ENCODE assay signal across 9 mouse cellular contexts in the genomic region with DNA sequence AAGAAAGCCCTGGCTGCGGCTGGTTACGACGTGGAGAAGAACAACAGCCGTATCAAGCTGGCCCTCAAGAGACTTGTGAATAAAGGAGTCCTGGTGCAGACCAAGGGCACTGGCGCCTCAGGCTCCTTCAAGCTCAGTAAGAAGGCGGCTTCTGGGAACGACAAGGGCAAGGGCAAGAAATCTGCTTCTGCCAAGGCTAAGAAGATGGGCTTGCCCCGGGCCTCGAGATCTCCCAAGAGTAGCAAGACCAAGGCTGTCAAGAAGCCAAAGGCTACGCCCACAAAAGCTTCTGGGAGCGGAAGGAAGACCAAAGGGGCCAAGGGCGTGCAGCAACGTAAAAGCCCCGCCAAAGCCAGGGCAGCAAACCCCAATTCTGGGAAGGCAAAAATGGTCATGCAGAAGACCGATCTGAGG. TPM values are rescaled to one million over a fixed set of nuclear protein-coding genes. Genes with fewer than 3 reads are reported as not detected.
DNase-seq lines count a peak whose midpoint lies in the region; ATAC-seq and TF ChIP-seq lines count a peak whose summit lies in the region.
"Had no signal": no experiment of that assay in that cellular context is flagged by ENCODE, and none has a peak within 500 bp of the region (broad histone marks: within the 10 kb centered on the region; RNA-seq: fewer than 3 reads in every experiment).

No protein-coding gene starts in this region.

- 71% methylated on average over 15 of the region's 15 CpGs for WGBS in kidney, adult 2 months
- 58% methylated on average over 15 of the region's 15 CpGs for WGBS in limb, embryonic 14.5 days
- 68% methylated on average over 15 of the region's 15 CpGs for WGBS in midbrain, embryonic 15.5 days

- no peaks in the 10 kb centered on the region for H3K27me3 ChIP-seq in kidney, adult 2 months (replicated peaks; ENCODE audit: control insufficient read depth, insufficient read depth, low read length)
- H3K27me3 ChIP-seq in E14TG2a.4 (ENCODE audit: insufficient read depth, low read length): peaks cover 6% of the 10 kb centered on the region; the same call in 1 of the 2 replicates
- no peaks in the 10 kb centered on the region for H3K27me3 ChIP-seq in limb, embryonic 14.5 days (ENCODE audit: control insufficient read depth, insufficient read depth, low read length)
- no peaks in the 10 kb centered on the region for H3K27me3 ChIP-seq in midbrain, embryonic 15.5 days (replicated peaks)

- no peak overlapping the region for H3K27ac ChIP-seq in kidney, adult 2 months (ENCODE audit: insufficient read depth, low read depth, low read length)
- H3K27ac ChIP-seq in limb, embryonic 14.5 days (replicated peaks; ENCODE audit: low read depth, low read length): no peak overlapping the region
- H3K27ac ChIP-seq in midbrain, embryonic 15.5 days: no peak overlapping the region

- no peak overlapping the region for H3K4me3 ChIP-seq in kidney, adult 2 months (ENCODE audit: insufficient read depth, low read depth, low read length)
- H3K4me3 ChIP-seq in E14TG2a.4 (replicated peaks; ENCODE audit: low read length): peak overlapping the region; percentile 45; the same call in 1 of the 2 replicates
- no peak overlapping the region for H3K4me3 ChIP-seq in limb, embryonic 14.5 days (replicated peaks; ENCODE audit: low read length)
- no peak overlapping the region for H3K4me3 ChIP-seq in midbrain, embryonic 15.5 days

- TF ChIP-seq POLR2A in kidney, adult 2 months (IDR thresholded peaks at IDR 0.05; ENCODE audit: low read depth, low read length): no peak
- no peak for TF ChIP-seq POLR2A in limb, embryonic 14.5 days (IDR thresholded peaks at IDR 0.05; ENCODE audit: borderline replicate concordance, extremely low read depth, insufficient read depth, insufficient read length)

- H3K9ac ChIP-seq in limb, embryonic 14.5 days (ENCODE audit: low read depth, low read length, severe bottlenecking): no peak overlapping the region
- no peak overlapping the region for H3K9ac ChIP-seq in midbrain, embryonic 15.5 days

- H3K4me1 ChIP-seq in kidney, adult 2 months (ENCODE audit: control insufficient read depth, insufficient read depth, low read length): peaks cover 13% of the 10 kb centered on the region; the same call in 1 of the 2 replicates
- H3K4me1 ChIP-seq in E14TG2a.4 (replicated peaks; ENCODE audit: low read depth, low read length): peaks cover 29% of the 10 kb centered on the region
- H3K4me1 ChIP-seq in limb, embryonic 14.5 days (ENCODE audit: control insufficient read depth, insufficient read depth, low read length): peaks cover 8% of the 10 kb centered on the region; the same call in 1 of the 2 replicates
- H3K4me1 ChIP-seq in midbrain, embryonic 15.5 days: peaks cover 14% of the 10 kb centered on the region

- no peak for TF ChIP-seq CTCF in kidney, adult 2 months (conservative IDR thresholded peaks at IDR 0.05; ENCODE audit: insufficient read depth, insufficient read length, low read depth, low read length)
- no peak for TF ChIP-seq CTCF in E14TG2a.4 (conservative IDR thresholded peaks at IDR 0.05; ENCODE audit: low read length)

- peak; percentile 28 for DNase-seq in kidney, adult 2 months
- no peak for DNase-seq in kidney, adult 9 months
- DNase-seq in ES-CJ7 (ENCODE audit: low read depth, low spot score): peak; percentile 65
- no peak for DNase-seq in limb, embryonic 14.5 days (ENCODE audit: low spot score)
- DNase-seq in right cerebral cortex, postnatal 14 days: no peak
- no peak for DNase-seq in MN1 (ENCODE audit: low spot score)

- H3K9me3 ChIP-seq in E14TG2a.4 (ENCODE audit: low read length): peaks cover 5% of the 10 kb centered on the region
- H3K9me3 ChIP-seq in limb, embryonic 14.5 days (ENCODE audit: control insufficient read depth, low read length): no peaks in the 10 kb centered on the region
- no peaks in the 10 kb centered on the region for H3K9me3 ChIP-seq in midbrain, embryonic 15.5 days

- H3K4me2 ChIP-seq in limb, embryonic 14.5 days (replicated peaks; ENCODE audit: low read depth, low read length, severe bottlenecking): peak overlapping the region; percentile 1
- H3K4me2 ChIP-seq in midbrain, embryonic 15.5 days: no peak overlapping the region

- no peak for ATAC-seq in limb, embryonic 14.5 days (ENCODE audit: low FRiP score, low read depth)
- no peak for ATAC-seq in midbrain, embryonic 15.5 days (replicated peaks)

- no peaks in the 10 kb centered on the region; the same call in 1 of the 2 replicates for H3K36me3 ChIP-seq in kidney, adult 2 months (ENCODE audit: control insufficient read depth, insufficient read depth, low read length)
- H3K36me3 ChIP-seq in E14TG2a.4 (ENCODE audit: insufficient read depth, low read length): no peaks in the 10 kb centered on the region; the same call in 1 of the 2 replicates
- H3K36me3 ChIP-seq in limb, embryonic 14.5 days (ENCODE audit: control insufficient read depth, insufficient read depth, low read length): no peaks in the 10 kb centered on the region
- no peaks in the 10 kb centered on the region for H3K36me3 ChIP-seq in midbrain, embryonic 15.5 days (replicated peaks)

RNA-seq across cellular contexts. Expression of a gene that starts 0.5 kb away (rescaled TPM):
- not detected in 2 replicates for polyA plus RNA-seq in kidney, adult 2 months (2012; rRNA removed)
- 0.20 and 0.33 TPM in 2 replicates for polyA plus RNA-seq in limb, embryonic 14.5 days (2012; rRNA removed)
- polyA plus RNA-seq in limb, embryonic 14.5 days (2014; fragmentation: Nextera tagmentation; extraction: Ambion mirVana): 0.21 TPM in 1 of 2 replicates, not detected in the other
- not detected in 2 replicates for polyA plus RNA-seq in midbrain, embryonic 15.5 days (2015; fragmentation: Nextera tagmentation; extraction: Ambion mirVana)
- polyA plus RNA-seq: small intestine, adult 2 months had no signal

RNA-seq across cellular contexts. Expression of a gene that starts 2.2 kb away (rescaled TPM):
- 9.4 and 10.3 TPM in 2 replicates for polyA plus RNA-seq in kidney, adult 2 months (2012; rRNA removed)
- polyA plus RNA-seq in limb, embryonic 14.5 days (2012; rRNA removed): 5.6 and 10.0 TPM in 2 replicates
- polyA plus RNA-seq in limb, embryonic 14.5 days (2014; fragmentation: Nextera tagmentation; extraction: Ambion mirVana): 8.7 and 10.2 TPM in 2 replicates
- 1.8 and 3.0 TPM in 2 replicates for polyA plus RNA-seq in midbrain, embryonic 15.5 days (2015; fragmentation: Nextera tagmentation; extraction: Ambion mirVana)

RNA-seq across cellular contexts. Expression of a gene that starts 12.1 kb away (rescaled TPM):
- polyA plus RNA-seq in kidney, adult 2 months (2012; rRNA removed): 473 and 571 TPM in 2 replicates
- polyA plus RNA-seq in limb, embryonic 14.5 days (2012; rRNA removed): 48.2 and 49.5 TPM in 2 replicates
- 34.9 and 44.4 TPM in 2 replicates for polyA plus RNA-seq in limb, embryonic 14.5 days (2014; fragmentation: Nextera tagmentation; extraction: Ambion mirVana)
- polyA plus RNA-seq in midbrain, embryonic 15.5 days (2015; fragmentation: Nextera tagmentation; extraction: Ambion mirVana): 17.3 and 17.7 TPM in 2 replicates

RNA-seq across cellular contexts. Expression of a gene that starts 12.3 kb away (rescaled TPM):
- polyA plus RNA-seq in kidney, adult 2 months (2012; rRNA removed): 0.43 and 0.44 TPM in 2 replicates
- polyA plus RNA-seq in limb, embryonic 14.5 days (2012; rRNA removed): 1.6 and 2.7 TPM in 2 replicates
- 0.65 and 0.78 TPM in 2 replicates for polyA plus RNA-seq in limb, embryonic 14.5 days (2014; fragmentation: Nextera tagmentation; extraction: Ambion mirVana)
- polyA plus RNA-seq in midbrain, embryonic 15.5 days (2015; fragmentation: Nextera tagmentation; extraction: Ambion mirVana): 0.32 and 0.37 TPM in 2 replicates

RNA-seq across cellular contexts. Expression of a gene that starts 14.6 kb away (rescaled TPM):
- 21.2 and 21.4 TPM in 2 replicates for polyA plus RNA-seq in kidney, adult 2 months (2012; rRNA removed)
- 3.6 and 4.5 TPM in 2 replicates for polyA plus RNA-seq in limb, embryonic 14.5 days (2012; rRNA removed)
- 9.3 and 10.5 TPM in 2 replicates for polyA plus RNA-seq in limb, embryonic 14.5 days (2014; fragmentation: Nextera tagmentation; extraction: Ambion mirVana)
- 3.0 and 3.8 TPM in 2 replicates for polyA plus RNA-seq in midbrain, embryonic 15.5 days (2015; fragmentation: Nextera tagmentation; extraction: Ambion mirVana)

Comparison
In these comparisons a context has a peak if more than half of its experiments do, and no peak if none do; other contexts are left out.
1. DNase-seq: peak in kidney, adult 2 months (single experiment) and ES-CJ7 (single experiment); none in kidney, adult 9 months (single experiment), limb, embryonic 14.5 days (single experiment), right cerebral cortex, postnatal 14 days (single experiment) and MN1 (single experiment).